Mouse (Mus musculus): ENCODE measurements around the gene Gpn3. TPM values are rescaled to one million over a fixed set of nuclear protein-coding genes. Genes with fewer than 3 reads are reported as not detected.

The Gpn3 gene
- total and polyA plus RNA-seq, 3 experiments: 61.4 to 96.1 (median 74.6) TPM

GRCm38 (mm10) chr5:122378171-122378570 lies 6.5 kb downstream of the Gpn3 start:
- Histone ChIP-seq H3K27ac (ENCODE audit: insufficient read depth, low read depth) (no peak overlapping the region), H3K27me3 (replicated peaks) (no peaks in the 10 kb centered on the region), H3K36me3 (replicated peaks in 1 of 2; ENCODE audit: control insufficient read depth in 1 of 2, insufficient read depth in 1 of 2, low read length in 1 of 2) (peaks cover 35 to 77% of the 10 kb centered on the region in 2 experiments), H3K79me2 (replicated peaks; ENCODE audit: control insufficient read depth, extremely low read depth, insufficient read depth, poor library complexity, severe bottlenecking) (peaks cover 8% of the 10 kb centered on the region), H3K9me3 (replicated peaks; ENCODE audit: low read length) (no peaks in the 10 kb centered on the region), H3K4me1 (ENCODE audit: control insufficient read depth in 1 of 2, insufficient read depth in 2 of 2) (peaks cover 4 to 12% of the 10 kb centered on the region in 2 experiments; a peak in 3 of 4 replicates), H3K9ac (ENCODE audit: insufficient read depth, low read depth) (no peak overlapping the region), H3K4me3 (replicated peaks in 1 of 3; ENCODE audit: low read depth in 2 of 3, low read length in 2 of 3, poor library complexity in 1 of 3) (no peak overlapping the region), H3K4me2 (ENCODE audit: insufficient read depth, low read depth, poor library complexity, severe bottlenecking) (no peak overlapping the region)
- DNase-seq (ENCODE audit: extremely low read depth): no peak
- in situ Hi-C loops (cut with MboI; ENCODE audit: low pct_ligation_motif_present, low pct_unique_long_range_greater_than_20kb, low sequenced_read_pairs): no loop called here
- no peak for TF ChIP-seq CHD1 (IDR thresholded peaks at IDR 0.05; ENCODE audit: low read depth, low read length)
- TF ChIP-seq EP300 (IDR thresholded peaks at IDR 0.05; ENCODE audit: low read length): no peak
- no peak for TF ChIP-seq ELF1 (IDR thresholded peaks at IDR 0.05; ENCODE audit: low read depth, low read length)
- TF ChIP-seq JUND (conservative IDR thresholded peaks at IDR 0.05; ENCODE audit: low read depth, low read length): no peak
- no peak for TF ChIP-seq SMC3 (IDR thresholded peaks at IDR 0.05; ENCODE audit: low read depth, low read length)
- TF ChIP-seq KAT2A (IDR thresholded peaks at IDR 0.05; ENCODE audit: insufficient replicate concordance, low read length): no peak
- no peak for TF ChIP-seq ZKSCAN1 (IDR thresholded peaks at IDR 0.05; ENCODE audit: borderline replicate concordance, low read depth, low read length)
- no peak for TF ChIP-seq E2F4 (IDR thresholded peaks at IDR 0.05; ENCODE audit: insufficient replicate concordance, low read depth, low read length)
- dilution Hi-C loops (cut with MboI; ENCODE audit: extremely low pct_ligation_motif_present, extremely low pct_unique_long_range_greater_than_20kb, low sequenced_read_pairs): no loop called here

- no peak overlapping the region for H3K4me3 ChIP-seq (replicated peaks in 1 of 3; ENCODE audit: low read depth in 2 of 3, low read length in 2 of 3, poor library complexity in 1 of 3)
- peak; percentile 72 for DNase-seq (ENCODE audit: extremely low read depth)
- H3K27me3 ChIP-seq (replicated peaks): no peaks in the 10 kb centered on the region
- dilution Hi-C loops (cut with MboI; ENCODE audit: extremely low pct_ligation_motif_present, extremely low pct_unique_long_range_greater_than_20kb, low sequenced_read_pairs): no loop called here
- in situ Hi-C loops (cut with MboI; ENCODE audit: low pct_ligation_motif_present, low pct_unique_long_range_greater_than_20kb, low sequenced_read_pairs): no loop called here
- H3K9ac ChIP-seq (ENCODE audit: insufficient read depth, low read depth): no peak overlapping the region
- H3K4me2 ChIP-seq (ENCODE audit: insufficient read depth, low read depth, poor library complexity, severe bottlenecking): no peak overlapping the region
- H3K9me3 ChIP-seq (replicated peaks; ENCODE audit: low read length): no peaks in the 10 kb centered on the region
- H3K36me3 ChIP-seq (replicated peaks in 1 of 2; ENCODE audit: control insufficient read depth in 1 of 2, insufficient read depth in 1 of 2, low read length in 1 of 2): peaks cover 34 to 67% of the 10 kb centered on the region in 2 experiments
- H3K27ac ChIP-seq (ENCODE audit: insufficient read depth, low read depth): no peak overlapping the region
- no peaks in the 10 kb centered on the region for H3K79me2 ChIP-seq (replicated peaks; ENCODE audit: control insufficient read depth, extremely low read depth, insufficient read depth, poor library complexity, severe bottlenecking)
- H3K4me1 ChIP-seq (ENCODE audit: control insufficient read depth in 1 of 2, insufficient read depth in 2 of 2): 0 out of 4 replicates have a peak, but pooled peaks cover 0 to 3% of the 10 kb centered on the region in 2 experiments
- TF ChIP-seq JUND (conservative IDR thresholded peaks at IDR 0.05; ENCODE audit: low read depth, low read length) (no peak), MYC (IDR thresholded peaks at IDR 0.05; ENCODE audit: low read depth, low read length) (0 out of 2 replicates have a peak, but pooled peaks have one; percentile 19), RAD21 (IDR thresholded peaks at IDR 0.05; ENCODE audit: low read depth, low read length) (peak; percentile 56), BHLHE40 (IDR thresholded peaks at IDR 0.05; ENCODE audit: low read depth, low read length) (no peak), MAZ (IDR thresholded peaks at IDR 0.05; ENCODE audit: low read depth, low read length) (no peak), SMC3 (IDR thresholded peaks at IDR 0.05; ENCODE audit: low read depth, low read length) (peak; percentile 75), IRF4 (IDR thresholded peaks at IDR 0.05; ENCODE audit: low read depth, low read length) (0 out of 2 replicates have a peak, but pooled peaks have one; percentile 60), CTCF (conservative IDR thresholded peaks at IDR 0.05 in 1 of 2, IDR thresholded peaks at IDR 0.05 in 1 of 2; ENCODE audit: low read depth in 2 of 2, low read length in 2 of 2) (peak; percentile 79 to 84), MAX (IDR thresholded peaks at IDR 0.05; ENCODE audit: low read length) (no peak)
Observed at GRCm38 (mm10) chr5:122379374-122380155, 7.9 kb downstream of the Gpn3 start.
